Mouse (Mus musculus): ENCODE data around the gene Tsga10ip. TPM values are rescaled to one million over a fixed set of nuclear protein-coding genes. Genes with fewer than 3 reads are reported as not detected.
A peak's percentile ranks its signal among the peaks of the same experiment; 100 is the strongest.

Gene Tsga10ip
- polyA plus RNA-seq (2016; fragmentation: Nextera tagmentation; extraction: Ambion mirVana): 0.39 TPM in 1 of 2 replicates, not detected in the other

DNA sequence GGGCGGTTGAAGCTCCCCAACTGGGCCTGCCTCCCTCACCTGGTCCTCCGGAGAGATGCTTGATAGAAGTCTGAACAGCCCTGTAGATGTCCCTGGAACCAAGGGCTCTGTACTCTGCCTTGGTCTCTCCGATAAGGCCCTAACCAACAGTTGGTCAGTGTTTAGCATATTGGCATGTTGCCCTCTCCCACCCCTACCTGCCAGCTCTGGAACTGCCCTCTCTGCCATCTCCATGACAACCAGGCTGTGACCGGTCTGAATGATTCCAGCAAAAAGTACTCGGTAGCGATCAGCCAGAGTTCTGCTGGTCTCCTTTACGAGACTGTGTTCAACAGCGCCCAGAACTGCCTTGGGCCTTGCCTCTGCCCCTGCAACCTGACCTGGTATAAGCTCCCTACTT is at the start of gene Tsga10ip:
Tsga10ip (minus strand) TSS at position 234 of the 400 bp plus-strand sequence.
- 74% methylated on average over 8 of the region's 8 CpGs for WGBS
- Histone ChIP-seq H3K4me3 (no peak within 1 kb of the TSS), H3K27ac (replicated peaks) (no peak within 1 kb of the TSS), H3K27me3 (ENCODE audit: low read depth, poor library complexity, severe bottlenecking) (no peaks in the 10 kb centered on the region), H3K4me1 (peaks cover 12% of the 10 kb centered on the region), H3K9me3 (replicated peaks) (no peaks in the 10 kb centered on the region), H3K36me3 (no peaks in the 10 kb centered on the region)
- no peak for DNase-seq (ENCODE audit: low spot score)

DNA sequence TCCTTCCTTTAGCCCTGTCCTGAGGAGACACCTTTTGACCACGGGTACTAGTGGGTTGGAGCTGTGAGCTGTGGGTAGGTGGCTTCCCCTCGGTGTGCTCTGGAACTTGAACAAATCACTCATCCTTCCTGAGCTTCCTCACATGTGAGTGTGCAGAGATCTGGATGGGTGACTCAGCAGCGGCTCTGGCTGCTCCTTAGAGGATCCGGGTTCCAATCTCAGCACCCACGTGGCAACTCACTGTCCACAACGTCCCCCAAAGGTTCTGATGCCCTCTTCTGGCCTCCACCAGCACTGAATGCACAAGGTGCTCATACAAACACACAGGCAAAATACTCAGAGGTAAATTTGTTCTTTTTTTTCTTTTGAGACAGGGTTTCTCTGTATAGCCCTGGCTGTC is 49.4 kb upstream of the Tsga10ip start:
- DNase-seq (ENCODE audit: low spot score): no peak

GRCm38 (mm10) chr19:5449673-5450072 is 47.3 kb upstream of the Tsga10ip start:
- 90% methylated on average over 3 of the region's 3 CpGs for WGBS
- Histone ChIP-seq H3K27me3 (ENCODE audit: low read depth, poor library complexity, severe bottlenecking) (peaks cover 74% of the 10 kb centered on the region), H3K4me3 (no peak overlapping the region), H3K36me3 (peaks cover 11% of the 10 kb centered on the region; the same call in 1 of the 2 replicates), H3K9me3 (replicated peaks) (0 out of 2 replicates have a peak, but pooled peaks cover 4% of the 10 kb centered on the region), H3K4me1 (peaks cover 22% of the 10 kb centered on the region), H3K27ac (replicated peaks) (no peak overlapping the region)
- no peak for DNase-seq (ENCODE audit: low spot score)

More for the DNA sequence above, 49.4 kb upstream of the Tsga10ip start:
- 83% methylated on average over 6 of the region's 6 CpGs for WGBS
- H3K27me3 ChIP-seq (ENCODE audit: low read depth, poor library complexity, severe bottlenecking): peaks cover 58% of the 10 kb centered on the region
- 0 out of 2 replicates have a peak, but pooled peaks cover 4% of the 10 kb centered on the region for H3K9me3 ChIP-seq (replicated peaks)
- H3K27ac ChIP-seq (replicated peaks): no peak overlapping the region
- peaks cover 40% of the 10 kb centered on the region for H3K4me1 ChIP-seq
- peaks cover 18% of the 10 kb centered on the region for H3K36me3 ChIP-seq
- H3K4me3 ChIP-seq: no peak overlapping the region

GRCm38 (mm10) chr19:5448354-5449150 is 46.2 kb upstream of the Tsga10ip start:
- 9% methylated on average over 36 of the region's 36 CpGs for WGBS

DNA sequence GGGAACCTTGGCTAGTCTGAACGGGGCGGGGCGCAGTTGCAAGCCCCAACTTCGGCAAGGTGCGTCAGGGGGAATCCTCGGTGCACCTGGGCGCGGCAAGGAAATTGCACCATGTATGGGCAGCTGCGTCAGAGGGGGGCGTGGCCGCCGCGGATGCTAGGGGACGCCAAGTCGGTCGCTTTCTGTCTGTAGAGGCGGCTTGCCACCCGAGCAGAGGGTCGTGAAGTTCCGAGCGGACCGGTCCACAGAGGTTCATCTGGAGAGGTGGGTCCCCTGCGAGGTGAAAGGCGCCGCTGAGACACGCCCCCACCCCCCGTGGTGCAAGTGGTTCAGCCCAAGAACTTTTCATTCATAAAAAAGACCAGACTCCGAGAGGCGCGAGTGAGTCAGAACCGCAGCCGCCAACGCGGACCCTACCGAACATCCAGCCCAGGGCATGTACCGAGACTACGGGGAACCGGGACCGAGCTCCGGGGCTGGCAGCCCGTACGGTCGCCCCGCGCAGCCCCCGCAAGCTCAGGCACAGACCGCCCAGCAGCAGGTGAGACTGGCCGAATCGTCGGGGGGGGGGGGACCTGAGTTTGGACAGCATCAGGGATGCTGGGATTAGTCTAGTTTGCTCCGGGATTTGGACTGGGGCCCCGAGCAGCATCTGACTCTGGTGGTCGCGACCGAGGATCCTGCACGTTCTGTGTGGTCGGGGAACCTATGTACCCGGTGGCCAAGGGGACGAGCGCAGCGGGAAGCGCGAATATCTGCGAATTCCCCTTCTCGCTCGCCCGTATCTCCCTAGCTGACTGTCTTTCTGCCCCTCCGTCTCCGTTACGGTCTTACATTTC is 45.4 kb upstream of the Tsga10ip start, which contains the start of gene Fosl1:
Fosl1 (plus strand) TSS at position 33 of the 839 bp plus-strand sequence.
- Histone ChIP-seq H3K4me1 (peaks cover 22% of the 10 kb centered on the region), H3K27ac (replicated peaks) (peak within 1 kb of the TSS; percentile 46; the same call in 1 of the 2 replicates), H3K27me3 (ENCODE audit: low read depth, poor library complexity, severe bottlenecking) (peaks cover 78% of the 10 kb centered on the region), H3K9me3 (replicated peaks) (0 out of 2 replicates have a peak, but pooled peaks cover 4% of the 10 kb centered on the region), H3K4me3 (peak within 1 kb of the TSS; percentile 70), H3K36me3 (no peaks in the 10 kb centered on the region)
- DNase-seq (ENCODE audit: low spot score): peak; percentile 56
- WGBS: under 1% methylated on average over 70 of the region's 70 CpGs

More at GRCm38 (mm10) chr19:5448354-5449150, 46.2 kb upstream of the Tsga10ip start:
- Histone ChIP-seq H3K4me3 (peak overlapping the region; percentile 70), H3K27me3 (ENCODE audit: low read depth, poor library complexity, severe bottlenecking) (peaks cover 78% of the 10 kb centered on the region), H3K27ac (replicated peaks) (no peak overlapping the region), H3K9me3 (replicated peaks) (0 out of 2 replicates have a peak, but pooled peaks cover 4% of the 10 kb centered on the region), H3K36me3 (no peaks in the 10 kb centered on the region), H3K4me1 (peaks cover 22% of the 10 kb centered on the region)
- DNase-seq (ENCODE audit: low spot score): peak; percentile 42

- H3K4me1 ChIP-seq: peaks cover 22% of the 10 kb centered on the region
- WGBS: 91% methylated on average over 5 of the region's 5 CpGs
- H3K36me3 ChIP-seq: no peaks in the 10 kb centered on the region
- peaks cover 65% of the 10 kb centered on the region for H3K27me3 ChIP-seq (ENCODE audit: low read depth, poor library complexity, severe bottlenecking)
- H3K9me3 ChIP-seq (replicated peaks): 0 out of 2 replicates have a peak, but pooled peaks cover 4% of the 10 kb centered on the region
- no peak for DNase-seq (ENCODE audit: low spot score)
- H3K4me3 ChIP-seq: no peak overlapping the region
- no peak overlapping the region for H3K27ac ChIP-seq (replicated peaks)
These were observed 43.4 kb upstream of the Tsga10ip start for GRCm38 (mm10) chr19:5445747-5446146.

DNA sequence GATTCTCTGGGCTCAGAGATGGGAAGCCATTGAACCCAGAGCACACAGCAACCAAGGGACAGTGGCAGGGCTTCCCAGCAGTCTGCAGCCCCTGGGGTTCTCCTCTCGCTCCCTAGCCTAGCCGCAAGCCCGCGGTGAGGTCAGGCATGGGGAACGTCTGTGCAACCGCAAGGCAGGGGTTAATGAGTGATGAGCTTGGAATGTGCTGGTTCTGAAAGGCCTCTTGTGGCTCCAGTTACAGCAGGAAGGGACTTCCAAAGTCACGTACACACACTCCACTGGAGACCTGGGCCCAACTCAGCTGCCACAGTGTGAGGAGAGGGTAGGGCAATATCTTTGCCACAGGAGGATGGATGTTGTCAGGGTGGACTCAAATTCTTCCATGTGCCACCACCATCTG is 42.6 kb upstream of the Tsga10ip start:
- Histone ChIP-seq H3K27ac (replicated peaks) (no peak overlapping the region), H3K36me3 (no peaks in the 10 kb centered on the region), H3K4me1 (peaks cover 22% of the 10 kb centered on the region), H3K27me3 (ENCODE audit: low read depth, poor library complexity, severe bottlenecking) (peaks cover 57% of the 10 kb centered on the region), H3K9me3 (replicated peaks) (peaks cover 10% of the 10 kb centered on the region; the same call in 1 of the 2 replicates), H3K4me3 (no peak overlapping the region)
- 48% methylated on average over 7 of the region's 7 CpGs for WGBS
- no peak for DNase-seq (ENCODE audit: low spot score)

GRCm38 (mm10) chr19:5444371-5444908 is 42.1 kb upstream of the Tsga10ip start:
- no peak overlapping the region for H3K27ac ChIP-seq (replicated peaks)
- H3K9me3 ChIP-seq (replicated peaks): peaks cover 11% of the 10 kb centered on the region; the same call in 1 of the 2 replicates
- H3K27me3 ChIP-seq (ENCODE audit: low read depth, poor library complexity, severe bottlenecking): peaks cover 52% of the 10 kb centered on the region
- 72% methylated on average over 9 of the region's 9 CpGs for WGBS
- DNase-seq (ENCODE audit: low spot score): no peak
- H3K4me1 ChIP-seq: peaks cover 22% of the 10 kb centered on the region
- H3K36me3 ChIP-seq: no peaks in the 10 kb centered on the region
- no peak overlapping the region for H3K4me3 ChIP-seq

GRCm38 (mm10) chr19:5433951-5434350 is 31.6 kb upstream of the Tsga10ip start:
- WGBS: 71% methylated on average over 7 of the region's 7 CpGs
- Histone ChIP-seq H3K27ac (replicated peaks) (0 out of 2 replicates have a peak overlapping the region, but pooled peaks have one; percentile 77), H3K4me3 (peak overlapping the region; percentile 41; the same call in 1 of the 2 replicates), H3K27me3 (ENCODE audit: low read depth, poor library complexity, severe bottlenecking) (no peaks in the 10 kb centered on the region), H3K4me1 (peaks cover 16% of the 10 kb centered on the region), H3K9me3 (replicated peaks) (no peaks in the 10 kb centered on the region), H3K36me3 (no peaks in the 10 kb centered on the region)
- no peak for DNase-seq (ENCODE audit: low spot score)

DNA sequence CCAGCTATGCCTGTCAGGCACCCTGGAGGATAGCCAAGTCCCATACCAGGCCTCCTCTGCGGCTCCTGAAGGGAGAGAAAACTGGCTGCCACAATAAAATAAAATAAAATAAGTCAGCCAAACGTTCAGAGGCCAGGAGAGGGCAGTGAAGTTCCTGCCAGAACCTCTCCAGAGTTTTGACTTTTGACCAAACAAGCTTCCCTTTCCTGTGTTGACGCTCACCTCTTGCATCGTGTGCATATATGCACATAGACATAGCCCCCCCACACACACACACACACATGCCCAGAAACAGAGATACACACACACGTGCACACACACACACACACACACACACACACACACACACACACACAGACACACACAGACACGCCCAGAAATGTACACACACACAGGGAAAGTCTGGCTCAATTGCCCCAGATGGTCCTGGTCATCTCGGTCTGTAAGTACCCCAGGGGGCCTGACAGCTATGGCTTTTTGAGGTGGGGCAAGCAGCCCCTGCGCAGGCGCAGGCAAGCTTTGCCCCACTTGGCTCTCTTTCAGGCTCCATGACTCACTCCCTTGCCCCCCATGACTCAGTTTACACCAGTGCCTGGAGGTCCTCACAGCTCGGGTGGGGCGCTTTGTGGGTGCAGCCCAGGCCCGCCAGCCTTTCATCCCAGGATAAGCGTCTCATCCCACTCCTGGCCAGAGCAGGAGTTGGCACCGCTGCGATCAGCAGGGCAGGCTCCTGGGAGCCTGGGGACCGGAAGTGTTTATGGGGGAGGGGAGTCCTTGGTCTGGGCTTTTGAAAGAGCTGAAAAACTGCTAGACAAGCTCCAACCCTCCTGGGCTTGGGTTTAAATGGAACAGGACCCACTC is 30.9 kb upstream of the Tsga10ip start:
- peaks cover 16% of the 10 kb centered on the region for H3K4me1 ChIP-seq
- 22% methylated on average over 16 of the region's 16 CpGs for WGBS
- no peaks in the 10 kb centered on the region for H3K27me3 ChIP-seq (ENCODE audit: low read depth, poor library complexity, severe bottlenecking)
- H3K9me3 ChIP-seq (replicated peaks): no peaks in the 10 kb centered on the region
- H3K36me3 ChIP-seq: no peaks in the 10 kb centered on the region
- DNase-seq (ENCODE audit: low spot score): peak; percentile 33
- H3K27ac ChIP-seq (replicated peaks): peak overlapping the region; percentile 77
- peak overlapping the region; percentile 41 for H3K4me3 ChIP-seq

GRCm38 (mm10) chr19:5431911-5432464 is 29.7 kb upstream of the Tsga10ip start:
- Histone ChIP-seq H3K36me3 (peaks cover 8% of the 10 kb centered on the region), H3K27ac (replicated peaks) (no peak overlapping the region), H3K4me3 (no peak overlapping the region), H3K27me3 (ENCODE audit: low read depth, poor library complexity, severe bottlenecking) (no peaks in the 10 kb centered on the region), H3K4me1 (peaks cover 18% of the 10 kb centered on the region), H3K9me3 (replicated peaks) (no peaks in the 10 kb centered on the region)
- DNase-seq (ENCODE audit: low spot score): no peak
- 75% methylated on average over 4 of the region's 4 CpGs for WGBS

Measured in midbrain, embryonic 10.5 days (tissue).